Mouse (Mus musculus) liver, postnatal 0 days (tissue): ENCODE results near the gene Stk40. TPM values are rescaled to one million over a fixed set of nuclear protein-coding genes. Genes with fewer than 3 reads are reported as not detected.

ENCODE experiments used
- ATAC-seq: fragments of 200-750 bp; cut with Nextera tagmentation; 2 replicates; pipeline ENCODE4 v1.8.0; 2017; ENCODE audit warnings: mild to moderate bottlenecking, moderate library complexity
- DNase-seq: peaks from one replicate; pipeline ENCODE4 v3.0.0-alpha.2; 2016
- H3K27ac ChIP-seq: fragments of 300-500 bp; sonication (generic); 2 replicates; pipeline ENCODE4 v1.5.1; 2014; ENCODE audit warnings: antibody characterized with exemption, moderate library complexity, mild to moderate bottlenecking, low read depth
- H3K27me3 ChIP-seq: fragments of 300-500 bp; sonication (generic); 2 replicates; pipeline ENCODE4 v1.6.1; 2014; ENCODE audit warnings: low read length, control low read depth, mixed read lengths; ENCODE audit not compliant: insufficient read depth
- H3K36me3 ChIP-seq: fragments of 300-500 bp; sonication (generic); replicated peaks from 2 replicates; pipeline ENCODE4 v1.6.1; 2014; ENCODE audit warnings: mild to moderate bottlenecking, control low read depth, low read length, moderate library complexity, mixed read lengths; ENCODE audit not compliant: insufficient read depth
- H3K4me1 ChIP-seq: fragments of 300-500 bp; sonication (generic); 2 replicates; pipeline ENCODE4 v1.6.1; 2014; ENCODE audit warnings: antibody characterized with exemption, mild to moderate bottlenecking, control low read depth; ENCODE audit not compliant: insufficient read depth
- H3K4me2 ChIP-seq: fragments of 300-500 bp; sonication (generic); 2 replicates; pipeline ENCODE4 v1.6.1; 2014; ENCODE audit warnings: low read depth, mild to moderate bottlenecking, low read length, moderate library complexity, mixed read lengths
- H3K4me3 ChIP-seq: fragments of 300-500 bp; sonication (generic); 2 replicates; pipeline ENCODE4 v1.5.1; 2014; ENCODE audit warnings: low read depth, low read length
- H3K9ac ChIP-seq: fragments of 300-500 bp; sonication (generic); replicated peaks from 2 replicates; pipeline ENCODE4 v1.6.1; 2014; ENCODE audit warnings: mild to moderate bottlenecking, moderate library complexity
- H3K9me3 ChIP-seq: fragments of 300-500 bp; sonication (generic); 2 replicates; pipeline ENCODE4 v1.6.1; 2016; ENCODE audit warnings: mild to moderate bottlenecking, control low read depth, low read length, mixed read lengths
- CTCF ChIP-seq: sonication (generic); IDR thresholded peaks from 2 replicates; pipeline ENCODE4 v1.5.1; 2016; ENCODE audit warnings: antibody characterized with exemption, low read depth
- EP300 ChIP-seq: IDR thresholded peaks from 2 replicates; pipeline ENCODE4 v1.6.1; 2016; ENCODE audit warnings: antibody characterized with exemption, low read depth, mild to moderate bottlenecking
- WGBS: fragments of 180-500 bp; shearing (Covaris S2); extraction: QIAGEN DNeasy Blood & Tissue Kit; methylation state at CpG from one replicate; pipeline ENCODE4 v1.1.7; 2014; ENCODE audit not compliant: insufficient replicate concordance; 5-methylcytosine and 5-hydroxymethylcytosine counted together
- polyA plus RNA-seq: library from polyadenylated mRNA; unstranded; fragments of >200 nt; fragmentation: Nextera tagmentation; extraction: Ambion mirVana; gene quantifications from 2 replicates; pipeline ENCODE4 v1.2.1, GENCODE M21; 2015

Stk40 gene
- polyA plus RNA-seq, 1 experiment from 2014 or later = 11.3 TPM

- ATAC-seq (peak; percentile 43; the same call in 1 of the 2 replicates), DNase-seq (peak; percentile 24)
- 60% methylated on average over 7 of the region's 7 CpGs for WGBS
- no peak for TF ChIP-seq EP300
- Histone ChIP-seq H3K36me3 (no peaks in the 10 kb centered on the region), H3K4me3 (no peak overlapping the region), H3K9me3 (no peaks in the 10 kb centered on the region), H3K4me1 (no peaks in the 10 kb centered on the region), H3K27me3 (no peaks in the 10 kb centered on the region), H3K4me2 (no peak overlapping the region), H3K27ac (no peak overlapping the region), H3K9ac (no peak overlapping the region)
These were observed 38.5 kb upstream of the Stk40 start for GRCm38 (mm10) chr4:126065241-126065640.

DNA sequence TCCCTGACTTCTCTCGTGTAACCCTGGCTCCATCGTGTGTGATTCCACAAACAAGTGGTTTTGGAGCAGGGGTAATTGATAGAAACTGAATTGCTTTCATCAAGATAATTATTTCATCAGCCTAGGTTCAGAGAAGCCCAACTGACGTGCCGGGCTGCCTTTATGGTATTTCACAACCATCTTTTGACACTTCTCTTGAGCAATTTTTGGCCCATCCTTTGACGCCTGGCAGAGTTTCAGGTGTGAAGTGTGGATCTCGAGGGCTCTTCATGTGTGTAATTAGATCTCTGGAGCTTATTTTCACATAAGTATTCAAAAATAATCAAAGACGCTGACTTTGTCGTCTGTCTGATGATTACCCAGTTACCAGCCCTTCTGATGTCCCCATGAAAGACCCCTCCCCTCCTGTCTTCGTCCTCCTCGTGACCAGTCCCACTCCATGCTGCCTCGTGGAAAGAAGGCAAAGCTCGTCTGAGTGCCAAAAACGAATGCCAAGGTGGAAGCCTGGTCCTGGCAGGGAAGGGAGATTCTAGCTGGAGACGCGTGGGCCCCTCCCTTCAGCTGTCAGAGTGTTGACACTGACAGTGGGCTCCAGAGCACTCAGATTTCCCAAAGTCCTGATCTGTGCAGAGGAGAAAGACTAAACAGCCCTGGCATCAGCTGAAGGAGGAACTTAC lies 36.2 kb upstream of the Stk40 start:
- TF ChIP-seq EP300 (no peak), CTCF (no peak)
- no peak overlapping the region for H3K4me2 ChIP-seq
- no peak overlapping the region for H3K27ac ChIP-seq
- H3K36me3 ChIP-seq = no peaks in the 10 kb centered on the region
- H3K9ac ChIP-seq = no peak overlapping the region
- H3K9me3 ChIP-seq = no peaks in the 10 kb centered on the region
- DNase-seq = no peak
- H3K4me3 ChIP-seq = no peak overlapping the region
- H3K27me3 ChIP-seq = no peaks in the 10 kb centered on the region
- WGBS = 60% methylated on average over 15 of the region's 15 CpGs
- no peak for ATAC-seq
- no peaks in the 10 kb centered on the region for H3K4me1 ChIP-seq

DNA sequence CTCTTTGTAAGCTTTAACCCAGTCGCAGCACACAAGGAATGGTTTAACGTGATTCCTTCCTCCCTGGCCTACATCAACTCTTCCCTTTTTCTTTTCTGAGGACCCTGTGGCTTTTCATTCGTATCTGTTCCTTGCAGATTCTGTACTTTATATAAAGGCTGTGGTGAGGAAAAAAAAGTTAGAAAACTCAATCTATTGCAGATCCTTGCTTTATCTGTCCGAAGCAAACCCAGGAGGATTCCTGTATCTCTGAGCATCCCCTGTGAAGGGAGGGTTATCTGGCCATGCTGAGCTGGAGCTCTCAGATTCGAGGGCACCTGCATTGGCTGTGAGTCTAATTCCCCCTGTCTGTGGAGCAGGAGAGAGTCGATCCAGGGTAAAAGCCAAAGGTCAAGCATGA lies 34.9 kb upstream of the Stk40 start:
- Histone ChIP-seq H3K4me1 (no peaks in the 10 kb centered on the region), H3K36me3 (no peaks in the 10 kb centered on the region), H3K9me3 (no peaks in the 10 kb centered on the region), H3K4me2 (no peak overlapping the region), H3K4me3 (no peak overlapping the region), H3K27ac (no peak overlapping the region), H3K9ac (no peak overlapping the region), H3K27me3 (no peaks in the 10 kb centered on the region)
- 73% methylated on average over 6 of the region's 6 CpGs for WGBS
- ATAC-seq (no peak), DNase-seq (no peak)
- TF ChIP-seq EP300 (no peak), CTCF (no peak)

DNA sequence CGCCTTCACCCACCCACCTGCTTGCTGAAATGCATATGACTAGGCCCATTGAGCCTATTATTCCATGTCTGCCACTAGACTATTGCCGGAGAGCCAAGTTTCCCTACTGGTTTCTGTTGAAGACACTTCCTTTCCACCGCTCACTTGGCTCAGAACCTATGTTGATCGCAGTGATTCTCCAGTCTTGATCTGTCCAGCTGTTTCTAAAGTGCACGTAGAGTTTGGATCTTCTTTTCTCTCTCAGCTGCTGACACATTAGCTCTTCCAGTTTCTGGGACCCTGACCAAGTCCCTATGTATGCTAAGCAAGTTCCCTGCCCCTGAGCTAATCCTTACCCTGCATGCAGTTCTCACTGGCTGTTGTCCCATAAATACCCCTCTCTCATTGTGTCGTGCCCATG lies 25.9 kb upstream of the Stk40 start:
- ATAC-seq = no peak
- 77% methylated on average over 6 of the region's 6 CpGs for WGBS

DNA sequence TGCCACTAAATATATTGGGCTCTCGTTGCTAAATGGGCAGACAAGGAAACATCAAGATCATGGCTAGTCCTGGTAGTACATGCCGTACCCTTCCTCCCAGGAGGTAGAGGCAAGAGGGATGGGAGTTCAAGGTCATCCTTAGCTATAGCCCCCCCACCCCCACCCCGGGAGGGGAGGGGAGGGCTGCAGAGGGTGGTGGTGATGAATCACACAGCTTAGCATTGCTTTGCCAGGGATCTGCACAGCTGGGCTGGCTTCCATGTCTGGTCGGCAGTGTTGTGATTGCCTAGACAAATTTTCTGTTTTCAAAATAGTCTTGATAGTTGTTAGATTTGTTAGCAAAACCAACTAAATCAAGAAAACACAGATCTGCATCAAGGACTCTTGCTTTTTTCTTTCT lies 24.5 kb upstream of the Stk40 start:
- H3K4me3 ChIP-seq = no peak overlapping the region
- H3K9ac ChIP-seq = no peak overlapping the region

More for the DNA sequence above, 25.9 kb upstream of the Stk40 start:
- H3K27ac ChIP-seq = no peak overlapping the region
- no peak overlapping the region for H3K4me3 ChIP-seq
- no peak for DNase-seq
- no peaks in the 10 kb centered on the region for H3K27me3 ChIP-seq
- H3K4me2 ChIP-seq = no peak overlapping the region
- H3K36me3 ChIP-seq = no peaks in the 10 kb centered on the region
- TF ChIP-seq EP300 = no peak
- TF ChIP-seq CTCF = no peak
- H3K4me1 ChIP-seq = no peaks in the 10 kb centered on the region
- no peak overlapping the region for H3K9ac ChIP-seq
- no peaks in the 10 kb centered on the region for H3K9me3 ChIP-seq

GRCm38 (mm10) chr4:126081601-126082000 lies 22.2 kb upstream of the Stk40 start:
- Histone ChIP-seq H3K4me1 (no peaks in the 10 kb centered on the region), H3K4me2 (no peak overlapping the region), H3K27me3 (no peaks in the 10 kb centered on the region), H3K9ac (no peak overlapping the region), H3K27ac (no peak overlapping the region), H3K36me3 (no peaks in the 10 kb centered on the region), H3K9me3 (no peaks in the 10 kb centered on the region), H3K4me3 (no peak overlapping the region)
- ATAC-seq = no peak
- DNase-seq = no peak
- WGBS = 84% methylated on average over 1 of the region's 1 CpGs
- TF ChIP-seq EP300 = no peak
- no peak for TF ChIP-seq CTCF

More for the DNA sequence above, 24.5 kb upstream of the Stk40 start:
- 69% methylated on average over 4 of the region's 4 CpGs for WGBS
- H3K4me2 ChIP-seq = no peak overlapping the region
- DNase-seq = no peak
- H3K27ac ChIP-seq = no peak overlapping the region
- TF ChIP-seq CTCF (no peak), EP300 (no peak)
- ATAC-seq = no peak
- no peaks in the 10 kb centered on the region for H3K4me1 ChIP-seq
- H3K36me3 ChIP-seq = no peaks in the 10 kb centered on the region
- no peaks in the 10 kb centered on the region for H3K9me3 ChIP-seq
- H3K27me3 ChIP-seq = no peaks in the 10 kb centered on the region
